Comparison of ENCODE assay signal across 14 mouse cellular contexts in the genomic region with DNA sequence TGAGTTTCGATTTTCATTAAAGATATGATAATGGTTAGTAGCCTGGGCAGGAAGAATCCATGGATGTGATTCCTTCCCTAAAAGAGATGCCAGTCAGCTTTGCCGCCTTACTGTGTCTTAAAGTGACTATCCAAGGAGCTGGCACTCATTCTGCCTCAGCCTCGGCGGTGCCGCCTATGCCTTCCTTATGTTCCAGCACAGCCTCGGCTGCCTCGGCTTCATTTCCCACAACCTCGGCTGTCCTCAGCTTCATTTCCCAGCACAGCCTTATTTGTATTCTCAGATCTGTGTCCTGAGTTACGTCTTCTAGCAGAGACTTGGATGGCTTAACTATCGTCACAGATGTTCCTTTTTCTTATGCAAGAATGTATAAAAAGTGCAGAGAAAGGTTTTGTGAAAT.
DNase-seq lines count a peak whose midpoint lies in the region; TF ChIP-seq lines count a peak whose summit lies in the region.
"Had no signal": no experiment of that assay in that cellular context is flagged by ENCODE, and none has a peak within 500 bp of the region (broad histone marks: within the 10 kb centered on the region; RNA-seq: fewer than 3 reads in every experiment).

No protein-coding gene starts in this region.

- TF ChIP-seq CTCF in brain, embryonic 14.5 days (IDR thresholded peaks at IDR 0.05; ENCODE audit: borderline replicate concordance, extremely low read depth, insufficient read depth, insufficient read length), result no peak

- peak; percentile 1 for DNase-seq in R1 (ENCODE audit: low read depth, low spot score)
- DNase-seq in brain, embryonic 14.5 days (ENCODE audit: low read depth), result peak; percentile 38
- peak; percentile 39 to 68 for DNase-seq in frontal cortex, postnatal 36 days (ENCODE audit: low spot score in 2 of 2)
- DNase-seq in right cerebral cortex, adult 2 months (ENCODE audit: low spot score in 2 of 2), result peak; percentile 41 to 47
- DNase-seq in spleen, postnatal 10 days (ENCODE audit: low spot score in 2 of 2), result no peak
- DNase-seq in cerebellum, adult 8-10 months, result no peak
- DNase-seq in cerebellum, adult 9-11 months, result no peak
- DNase-seq: adrenal gland, postnatal 10 days; cerebellum, postnatal 36 days; gastrocnemius, postnatal 25 days; kidney, postnatal 10 days; lung, embryonic 14.5 days; midbrain, embryonic 14.5 days; thymus, adult 18-20 months had no signal

- no peak for TF ChIP-seq POLR2A in brain, embryonic 14.5 days (IDR thresholded peaks at IDR 0.05; ENCODE audit: borderline replicate concordance, extremely low read depth, insufficient read depth, insufficient read length, poor library complexity, severe bottlenecking)

Comparison
In these comparisons a context has a peak if more than half of its experiments do, and no peak if none do; other contexts are left out.
1. DNase-seq: peak in R1 (single experiment), brain, embryonic 14.5 days (single experiment), frontal cortex, postnatal 36 days (2 of 2) and right cerebral cortex, adult 2 months (2 of 2); none in spleen, postnatal 10 days (0 of 2), cerebellum, adult 8-10 months (single experiment) and cerebellum, adult 9-11 months (single experiment).